ENCODE assay signal across 8 mouse cellular contexts in the genomic region with DNA sequence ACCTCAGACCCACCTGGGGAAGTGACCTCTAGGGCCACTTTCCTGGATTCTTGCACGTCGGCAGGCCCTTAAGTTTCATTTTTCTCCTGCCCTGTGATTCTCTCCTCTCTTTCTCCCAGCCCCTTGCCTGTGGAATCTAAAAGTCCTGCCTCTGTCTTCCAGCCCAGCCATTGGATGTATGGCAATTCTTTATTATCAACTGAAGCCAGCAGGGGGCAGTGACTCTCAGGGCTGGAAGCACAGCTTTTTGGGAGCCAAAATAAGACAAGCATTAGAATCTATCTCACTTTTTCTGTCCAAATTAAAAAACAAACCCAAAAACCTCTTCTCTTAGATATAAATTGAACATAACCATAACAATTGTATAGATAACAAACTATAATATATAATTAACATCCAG. TPM values are rescaled to one million over a fixed set of nuclear protein-coding genes. Genes with fewer than 3 reads are reported as not detected.
DNase-seq lines count a peak whose midpoint lies in the region; ATAC-seq and TF ChIP-seq lines count a peak whose summit lies in the region.

No protein-coding gene starts in this region.

- 95% methylated on average over 2 of the region's 2 CpGs for WGBS in midbrain, postnatal 0 days

- no peak for ATAC-seq in midbrain, postnatal 0 days (ENCODE audit: low FRiP score)

- H3K4me3 ChIP-seq in midbrain, postnatal 0 days (ENCODE audit: low read depth, low read length), result no peak overlapping the region

- H3K9me3 ChIP-seq in midbrain, postnatal 0 days (ENCODE audit: low read length), result no peaks in the 10 kb centered on the region

- no peaks in the 10 kb centered on the region for H3K4me1 ChIP-seq in midbrain, postnatal 0 days (ENCODE audit: insufficient read depth, low read length)

- H3K9ac ChIP-seq in midbrain, postnatal 0 days (replicated peaks; ENCODE audit: low read length, poor library complexity, severe bottlenecking), result no peak overlapping the region

- H3K4me2 ChIP-seq in midbrain, postnatal 0 days (ENCODE audit: low read depth, low read length, poor library complexity, severe bottlenecking), result no peak overlapping the region

- TF ChIP-seq CTCF in midbrain, postnatal 0 days (IDR thresholded peaks at IDR 0.05), result peak; percentile 71

- H3K27me3 ChIP-seq in midbrain, postnatal 0 days (ENCODE audit: insufficient read depth, low read length), result no peaks in the 10 kb centered on the region

- DNase-seq in adrenal gland, postnatal 14 days, result peak; percentile 54
- no peak for DNase-seq in adrenal gland, adult 8-10 months
- peak; percentile 17 for DNase-seq in layer of hippocampus, adult 11-12 months (ENCODE audit: low spot score)
- no peak for DNase-seq in layer of hippocampus, postnatal 36 days
- DNase-seq in MN1 (ENCODE audit: low spot score), result peak; percentile 43
- DNase-seq in forelimb bud, embryonic 11.5 days (ENCODE audit: low read depth, low spot score), result peak; percentile 25
- DNase-seq in midbrain, postnatal 0 days (ENCODE audit: low spot score), result peak; percentile 32
- no peak for DNase-seq in right cerebral cortex, postnatal 25 days

- H3K36me3 ChIP-seq in midbrain, postnatal 0 days (ENCODE audit: insufficient read depth, low read length), result peaks cover 47% of the 10 kb centered on the region

- H3K27ac ChIP-seq in midbrain, postnatal 0 days (ENCODE audit: low read depth, low read length), result no peak overlapping the region

RNA-seq across cellular contexts. Expression of a gene that starts 39.8 kb away (rescaled TPM):
- 59.1 and 61.0 TPM in 2 replicates for total RNA-seq in adrenal gland, postnatal 14 days (2021)
- total RNA-seq in adrenal gland, adult 8-10 months (2022), result 10 to 100 TPM; 50.9 to 86.8 (median 73.9) TPM
- 10 to 100 TPM; 58.2 to 61.3 TPM for total RNA-seq in layer of hippocampus, postnatal 36 days (2021)
- 33.5 and 42.4 TPM in 2 replicates for total RNA-seq in midbrain, postnatal 0 days (2014; rRNA removed)
- polyA plus RNA-seq in midbrain, postnatal 0 days (2015; fragmentation: Nextera tagmentation; extraction: Ambion mirVana), result 34.1 and 34.9 TPM in 2 replicates

RNA-seq across cellular contexts. Expression of a gene that starts 39.9 kb away (rescaled TPM):
- total RNA-seq in adrenal gland, postnatal 14 days (2021), result 2.3 and 4.3 TPM in 2 replicates
- 1 to 10 TPM; 1.6 to 3.8 (median 2.6) TPM for total RNA-seq in adrenal gland, adult 8-10 months (2022)
- 1 to 10 TPM; 1.2 to 1.9 TPM for total RNA-seq in layer of hippocampus, postnatal 36 days (2021)
- total RNA-seq in midbrain, postnatal 0 days (2014; rRNA removed), result 2.5 and 4.0 TPM in 2 replicates
- 4.6 and 5.4 TPM in 2 replicates for polyA plus RNA-seq in midbrain, postnatal 0 days (2015; fragmentation: Nextera tagmentation; extraction: Ambion mirVana)

RNA-seq across cellular contexts. Expression of a gene that starts 41.9 kb away (rescaled TPM):
- total RNA-seq in adrenal gland, postnatal 14 days (2021), result 49.7 and 53.7 TPM in 2 replicates
- total RNA-seq in adrenal gland, adult 8-10 months (2022), result 10 to 100 TPM; 49.5 to 71.3 (median 64.1) TPM
- total RNA-seq in layer of hippocampus, postnatal 36 days (2021), result 10 to 100 TPM; 68.0 to 71.7 TPM
- 82.3 and 88.9 TPM in 2 replicates for total RNA-seq in midbrain, postnatal 0 days (2014; rRNA removed)
- polyA plus RNA-seq in midbrain, postnatal 0 days (2015; fragmentation: Nextera tagmentation; extraction: Ambion mirVana), result 21.1 and 22.0 TPM in 2 replicates

Comparison
In these comparisons a context has a peak if more than half of its experiments do, and no peak if none do; other contexts are left out.
1. DNase-seq: peak in adrenal gland, postnatal 14 days (single experiment), layer of hippocampus, adult 11-12 months (single experiment), MN1 (single experiment), forelimb bud, embryonic 11.5 days (single experiment) and midbrain, postnatal 0 days (single experiment); none in adrenal gland, adult 8-10 months (single experiment), layer of hippocampus, postnatal 36 days (0 of 2) and right cerebral cortex, postnatal 25 days (single experiment).